Mouse (Mus musculus): ENCODE results near the gene Sash1. TPM values are rescaled to one million over a fixed set of nuclear protein-coding genes. Genes with fewer than 3 reads are reported as not detected.

Gene Sash1
- polyA plus RNA-seq, 1 experiment from 2014 or later: 5.0 TPM

GRCm38 (mm10) chr10:8825874-8826273 lies 60.0 kb downstream of the Sash1 start:
- Histone ChIP-seq H3K27ac (replicated peaks in 1 of 2; ENCODE audit: control insufficient read depth in 1 of 2, insufficient read depth in 1 of 2, low read depth in 2 of 2, low read length in 2 of 2) (no peak overlapping the region), H3K9ac (ENCODE audit: low read length) (no peak overlapping the region), H3K4me3 (ENCODE audit: control insufficient read depth in 1 of 2, insufficient read depth in 1 of 2, low read depth in 1 of 2, low read length in 2 of 2) (no peak overlapping the region), H3K36me3 (ENCODE audit: control insufficient read depth, insufficient read depth, low read length) (no peaks in the 10 kb centered on the region), H3K9me3 (ENCODE audit: control insufficient read depth, low read length) (no peaks in the 10 kb centered on the region), H3K4me2 (ENCODE audit: low read length) (peak overlapping the region; percentile 13; the same call in 1 of the 2 replicates), H3K27me3 (ENCODE audit: control insufficient read depth, insufficient read depth, low read length) (no peaks in the 10 kb centered on the region), H3K4me1 (ENCODE audit: control insufficient read depth in 2 of 2, insufficient read depth in 2 of 2, low read length in 2 of 2) (peaks cover 8 to 18% of the 10 kb centered on the region in 2 experiments)
- 53% methylated on average over 9 of the region's 9 CpGs for WGBS
- ATAC-seq (ENCODE audit: insufficient number of reproducible peaks, insufficient read depth, low FRiP score, low read depth): no peak

DNA sequence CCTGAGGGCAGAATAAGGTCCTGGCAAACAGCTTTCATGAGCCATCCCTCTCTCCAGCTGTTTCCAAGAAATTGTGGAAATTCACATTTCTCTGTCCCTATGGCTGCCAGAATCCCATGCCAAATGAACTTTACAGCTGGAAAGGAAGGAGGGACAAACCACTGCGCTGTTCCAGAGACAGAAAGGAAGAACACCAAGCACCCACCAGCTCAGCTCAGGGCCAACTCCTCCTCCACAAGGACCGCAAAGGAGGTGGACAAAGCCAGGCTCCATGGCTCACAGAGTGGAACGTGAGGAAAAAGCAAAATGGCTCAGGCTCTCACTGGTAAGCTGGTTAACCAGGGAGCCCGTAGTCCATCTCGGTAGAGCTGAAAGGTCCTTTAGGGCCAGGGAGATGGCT lies 67.8 kb downstream of the Sash1 start:
- no peaks in the 10 kb centered on the region for H3K27me3 ChIP-seq (ENCODE audit: control insufficient read depth, insufficient read depth, low read length)
- H3K4me1 ChIP-seq (ENCODE audit: control insufficient read depth in 2 of 2, insufficient read depth in 2 of 2, low read length in 2 of 2): peaks cover 7 to 21% of the 10 kb centered on the region in 2 experiments
- no peaks in the 10 kb centered on the region for H3K36me3 ChIP-seq (ENCODE audit: control insufficient read depth, insufficient read depth, low read length)
- no peak overlapping the region for H3K4me2 ChIP-seq (ENCODE audit: low read length)
- no peaks in the 10 kb centered on the region for H3K9me3 ChIP-seq (ENCODE audit: control insufficient read depth, low read length)
- no peak overlapping the region for H3K9ac ChIP-seq (ENCODE audit: low read length)
- no peak overlapping the region for H3K4me3 ChIP-seq (ENCODE audit: control insufficient read depth in 1 of 2, insufficient read depth in 1 of 2, low read depth in 1 of 2, low read length in 2 of 2)
- ATAC-seq (ENCODE audit: insufficient number of reproducible peaks, insufficient read depth, low FRiP score, low read depth): no peak
- H3K27ac ChIP-seq (replicated peaks in 1 of 2; ENCODE audit: control insufficient read depth in 1 of 2, insufficient read depth in 1 of 2, low read depth in 2 of 2, low read length in 2 of 2): no peak overlapping the region
- 88% methylated on average over 5 of the region's 5 CpGs for WGBS

DNA sequence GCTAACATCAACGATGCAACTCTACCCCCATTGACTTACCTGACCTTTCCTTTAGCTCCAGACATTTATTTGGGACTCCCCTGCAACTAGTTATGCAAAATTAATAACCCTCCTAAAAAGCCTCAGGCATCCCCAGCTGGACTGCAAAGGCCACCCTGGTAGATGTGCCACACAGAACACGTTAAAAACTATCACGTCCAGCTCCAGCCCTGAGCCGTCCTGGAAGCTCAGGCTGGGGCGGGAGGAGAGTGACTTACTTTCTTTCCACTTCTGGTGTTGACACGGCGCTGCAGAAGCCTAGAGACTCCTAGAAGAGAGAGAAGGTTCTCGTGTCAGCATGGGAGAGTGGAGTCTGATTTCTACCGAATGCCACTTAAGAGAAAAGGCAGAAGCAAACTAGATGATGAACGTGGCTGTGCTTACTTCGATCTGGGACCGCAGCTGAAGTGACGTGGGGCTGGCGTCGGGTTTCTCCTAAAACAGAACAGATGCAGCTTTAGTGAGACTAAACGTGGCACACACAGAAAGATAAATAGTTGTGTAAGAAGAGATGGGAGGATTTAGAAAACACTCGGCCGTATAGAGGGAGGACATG lies 71.8 kb downstream of the Sash1 start:
- Histone ChIP-seq H3K4me1 (ENCODE audit: control insufficient read depth in 2 of 2, insufficient read depth in 2 of 2, low read length in 2 of 2) (peaks cover 15 to 20% of the 10 kb centered on the region in 2 experiments), H3K36me3 (ENCODE audit: control insufficient read depth, insufficient read depth, low read length) (peaks cover 7% of the 10 kb centered on the region; the same call in 1 of the 2 replicates), H3K27ac (replicated peaks in 1 of 2; ENCODE audit: control insufficient read depth in 1 of 2, insufficient read depth in 1 of 2, low read depth in 2 of 2, low read length in 2 of 2) (peak overlapping the region; percentile 51 to 56), H3K9me3 (ENCODE audit: control insufficient read depth, low read length) (no peaks in the 10 kb centered on the region), H3K4me3 (ENCODE audit: control insufficient read depth in 1 of 2, insufficient read depth in 1 of 2, low read depth in 1 of 2, low read length in 2 of 2) (no peak overlapping the region), H3K9ac (ENCODE audit: low read length) (peak overlapping the region; percentile 30; the same call in 1 of the 2 replicates), H3K27me3 (ENCODE audit: control insufficient read depth, insufficient read depth, low read length) (no peaks in the 10 kb centered on the region), H3K4me2 (ENCODE audit: low read length) (peak overlapping the region; percentile 42)
- ATAC-seq (ENCODE audit: insufficient number of reproducible peaks, insufficient read depth, low FRiP score, low read depth): no peak
- WGBS: 30% methylated on average over 18 of the region's 18 CpGs

- no peaks in the 10 kb centered on the region for H3K27me3 ChIP-seq (ENCODE audit: control insufficient read depth, insufficient read depth, low read length)
- H3K27ac ChIP-seq (replicated peaks in 1 of 2; ENCODE audit: control insufficient read depth in 1 of 2, insufficient read depth in 1 of 2, low read depth in 2 of 2, low read length in 2 of 2): no peak overlapping the region
- 0 out of 2 replicates have a peak, but pooled peaks have one; percentile 52 for ATAC-seq (ENCODE audit: insufficient number of reproducible peaks, insufficient read depth, low FRiP score, low read depth)
- no peak overlapping the region for H3K9ac ChIP-seq (ENCODE audit: low read length)
- H3K9me3 ChIP-seq (ENCODE audit: control insufficient read depth, low read length): no peaks in the 10 kb centered on the region
- H3K4me2 ChIP-seq (ENCODE audit: low read length): no peak overlapping the region
- peaks cover 15 to 24% of the 10 kb centered on the region in 2 experiments for H3K4me1 ChIP-seq (ENCODE audit: control insufficient read depth in 2 of 2, insufficient read depth in 2 of 2, low read length in 2 of 2)
- peaks cover 7% of the 10 kb centered on the region; the same call in 1 of the 2 replicates for H3K36me3 ChIP-seq (ENCODE audit: control insufficient read depth, insufficient read depth, low read length)
- WGBS: 50% methylated on average over 14 of the region's 14 CpGs
- no peak overlapping the region for H3K4me3 ChIP-seq (ENCODE audit: control insufficient read depth in 1 of 2, insufficient read depth in 1 of 2, low read depth in 1 of 2, low read length in 2 of 2)
Observed at GRCm38 (mm10) chr10:8813259-8813658, 72.6 kb downstream of the Sash1 start.

- H3K9me3 ChIP-seq (ENCODE audit: control insufficient read depth, low read length): no peaks in the 10 kb centered on the region
- H3K27ac ChIP-seq (replicated peaks in 1 of 2; ENCODE audit: control insufficient read depth in 1 of 2, insufficient read depth in 1 of 2, low read depth in 2 of 2, low read length in 2 of 2): no peak overlapping the region
- peaks cover 7% of the 10 kb centered on the region; the same call in 1 of the 2 replicates for H3K36me3 ChIP-seq (ENCODE audit: control insufficient read depth, insufficient read depth, low read length)
- H3K4me1 ChIP-seq (ENCODE audit: control insufficient read depth in 2 of 2, insufficient read depth in 2 of 2, low read length in 2 of 2): peaks cover 15 to 27% of the 10 kb centered on the region in 2 experiments
- no peak overlapping the region for H3K9ac ChIP-seq (ENCODE audit: low read length)
- 83% methylated on average over 8 of the region's 8 CpGs for WGBS
- no peak for ATAC-seq (ENCODE audit: insufficient number of reproducible peaks, insufficient read depth, low FRiP score, low read depth)
- H3K4me2 ChIP-seq (ENCODE audit: low read length): no peak overlapping the region
- no peak overlapping the region for H3K4me3 ChIP-seq (ENCODE audit: control insufficient read depth in 1 of 2, insufficient read depth in 1 of 2, low read depth in 1 of 2, low read length in 2 of 2)
- H3K27me3 ChIP-seq (ENCODE audit: control insufficient read depth, insufficient read depth, low read length): no peaks in the 10 kb centered on the region
Observed at GRCm38 (mm10) chr10:8812807-8813206, 73.1 kb downstream of the Sash1 start.

DNA sequence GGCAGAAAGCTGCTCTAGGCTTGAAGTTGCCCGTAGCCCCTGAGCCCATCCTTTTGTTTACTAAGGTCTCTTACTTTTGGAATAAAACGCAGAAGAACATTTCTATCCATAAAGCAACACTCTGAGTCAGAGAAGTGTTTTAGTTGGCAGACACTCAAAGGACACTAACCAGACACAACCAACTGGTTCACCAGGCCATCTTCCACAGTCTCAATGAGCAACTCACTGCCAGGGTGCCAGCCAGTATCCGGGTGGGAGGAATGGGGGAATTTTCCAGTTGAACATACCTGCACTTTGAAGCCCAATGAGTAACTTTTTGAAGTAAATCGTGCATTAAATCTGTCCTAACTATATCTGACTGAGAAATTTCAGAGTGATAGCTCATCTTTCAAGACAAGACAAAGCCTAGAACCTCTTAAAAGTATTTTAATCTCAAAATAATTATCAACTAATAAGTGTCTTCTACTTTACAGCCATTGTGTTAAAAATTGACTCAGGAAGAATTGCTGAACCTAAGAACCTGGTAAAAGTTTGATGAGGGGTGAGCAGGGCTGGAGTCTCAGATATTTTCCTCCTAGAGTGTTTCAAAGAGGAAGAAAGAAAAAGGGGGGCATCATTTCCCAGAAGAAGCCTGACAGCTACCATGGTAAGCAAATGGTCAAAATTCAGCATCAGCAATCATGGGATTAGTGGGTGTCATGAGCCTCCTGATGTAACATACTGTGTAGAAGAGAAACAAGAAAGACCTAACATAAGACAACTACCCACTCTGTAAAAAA lies 74.4 kb downstream of the Sash1 start:
- Histone ChIP-seq H3K27me3 (ENCODE audit: control insufficient read depth, insufficient read depth, low read length) (no peaks in the 10 kb centered on the region), H3K36me3 (ENCODE audit: control insufficient read depth, insufficient read depth, low read length) (peaks cover 7% of the 10 kb centered on the region; the same call in 1 of the 2 replicates), H3K4me1 (ENCODE audit: control insufficient read depth in 2 of 2, insufficient read depth in 2 of 2, low read length in 2 of 2) (peaks cover 21 to 36% of the 10 kb centered on the region in 2 experiments), H3K4me2 (ENCODE audit: low read length) (no peak overlapping the region), H3K9me3 (ENCODE audit: control insufficient read depth, low read length) (no peaks in the 10 kb centered on the region), H3K4me3 (ENCODE audit: control insufficient read depth in 1 of 2, insufficient read depth in 1 of 2, low read depth in 1 of 2, low read length in 2 of 2) (no peak overlapping the region), H3K27ac (replicated peaks in 1 of 2; ENCODE audit: control insufficient read depth in 1 of 2, insufficient read depth in 1 of 2, low read depth in 2 of 2, low read length in 2 of 2) (no peak overlapping the region), H3K9ac (ENCODE audit: low read length) (no peak overlapping the region)
- no peak for ATAC-seq (ENCODE audit: insufficient number of reproducible peaks, insufficient read depth, low FRiP score, low read depth)
- WGBS: 68% methylated on average over 4 of the region's 4 CpGs

- ATAC-seq (ENCODE audit: insufficient number of reproducible peaks, insufficient read depth, low FRiP score, low read depth): no peak
- no peak overlapping the region for H3K4me3 ChIP-seq (ENCODE audit: control insufficient read depth in 1 of 2, insufficient read depth in 1 of 2, low read depth in 1 of 2, low read length in 2 of 2)
- peaks cover 7% of the 10 kb centered on the region; the same call in 1 of the 2 replicates for H3K36me3 ChIP-seq (ENCODE audit: control insufficient read depth, insufficient read depth, low read length)
- H3K4me2 ChIP-seq (ENCODE audit: low read length): no peak overlapping the region
- H3K4me1 ChIP-seq (ENCODE audit: control insufficient read depth in 2 of 2, insufficient read depth in 2 of 2, low read length in 2 of 2): peaks cover 23 to 36% of the 10 kb centered on the region in 2 experiments
- H3K27me3 ChIP-seq (ENCODE audit: control insufficient read depth, insufficient read depth, low read length): no peaks in the 10 kb centered on the region
- 0 out of 4 replicates have a peak overlapping the region, but pooled peaks of 1 of the 2 experiments have one; percentile 8 for H3K27ac ChIP-seq (replicated peaks in 1 of 2; ENCODE audit: control insufficient read depth in 1 of 2, insufficient read depth in 1 of 2, low read depth in 2 of 2, low read length in 2 of 2)
- no peaks in the 10 kb centered on the region for H3K9me3 ChIP-seq (ENCODE audit: control insufficient read depth, low read length)
- WGBS: 58% methylated on average over 7 of the region's 7 CpGs
- H3K9ac ChIP-seq (ENCODE audit: low read length): no peak overlapping the region
Observed at GRCm38 (mm10) chr10:8810496-8810895, 75.4 kb downstream of the Sash1 start.

Data from heart, embryonic 14.5 days (tissue).